Mouse (Mus musculus) lung, postnatal 0 days (tissue): Measurements from ENCODE around the gene Alpk3. TPM values are rescaled to one million over a fixed set of nuclear protein-coding genes. Genes with fewer than 3 reads are reported as not detected.

Experiments
- ATAC-seq: fragments of 200-750 bp; cut with Nextera tagmentation; 2 replicates; pipeline ENCODE4 v1.8.0; 2017; ENCODE audit warnings: moderate library complexity
- DNase-seq: peaks from one replicate; pipeline ENCODE4 v3.0.0-alpha.2; 2016; ENCODE audit warnings: low spot score
- H3K27ac ChIP-seq: fragments of 300-500 bp; sonication (generic); 2 replicates; pipeline ENCODE4 v1.5.1; 2014; ENCODE audit warnings: antibody characterized with exemption, mild to moderate bottlenecking, low read length, mixed read lengths
- H3K27me3 ChIP-seq: fragments of 300-500 bp; sonication (generic); replicated peaks from 2 replicates; pipeline ENCODE4 v1.6.1; 2014; ENCODE audit warnings: low read length, mixed read lengths; ENCODE audit not compliant: insufficient read depth
- H3K36me3 ChIP-seq: fragments of 300-500 bp; sonication (generic); 2 replicates; pipeline ENCODE4 v1.6.1; 2014; ENCODE audit warnings: low read length, mixed read lengths; ENCODE audit not compliant: insufficient read depth
- H3K4me1 ChIP-seq: fragments of 300-500 bp; sonication (generic); 2 replicates; pipeline ENCODE4 v1.6.1; 2014; ENCODE audit warnings: antibody characterized with exemption, low read depth, low read length, mixed read lengths; ENCODE audit not compliant: insufficient read depth
- H3K4me2 ChIP-seq: fragments of 300-500 bp; sonication (generic); replicated peaks from 2 replicates; pipeline ENCODE4 v1.6.1; 2014; ENCODE audit warnings: low read depth, mild to moderate bottlenecking, low read length, moderate library complexity, mixed read lengths
- H3K4me3 ChIP-seq: fragments of 300-500 bp; sonication (generic); 2 replicates; pipeline ENCODE4 v1.5.1; 2014; ENCODE audit warnings: low read depth, low read length
- H3K9ac ChIP-seq: fragments of 300-500 bp; sonication (generic); replicated peaks from 2 replicates; pipeline ENCODE4 v1.6.1; 2014; ENCODE audit warnings: low read depth, mild to moderate bottlenecking
- H3K9me3 ChIP-seq: fragments of 300-500 bp; sonication (generic); 2 replicates; pipeline ENCODE4 v1.6.1; 2016; ENCODE audit warnings: low read length, mixed read lengths
- CTCF ChIP-seq: IDR thresholded peaks from 2 replicates; pipeline ENCODE4 v1.5.1; 2016; ENCODE audit warnings: antibody characterized with exemption, mild to moderate bottlenecking
- EP300 ChIP-seq: IDR thresholded peaks from 2 replicates; pipeline ENCODE4 v1.6.1; 2016; ENCODE audit warnings: antibody characterized with exemption, mild to moderate bottlenecking, control low read depth
- WGBS: fragments of 180-500 bp; shearing (Covaris S2); extraction: QIAGEN DNeasy Blood & Tissue Kit; methylation state at CpG from one replicate; pipeline ENCODE4 v1.1.7; 2014; 5-methylcytosine and 5-hydroxymethylcytosine counted together
- polyA plus RNA-seq: library from polyadenylated mRNA; unstranded; fragments of >200 nt; fragmentation: Nextera tagmentation; extraction: Ambion mirVana; gene quantifications from 2 replicates; pipeline ENCODE4 v1.2.1, GENCODE M21; 2015

Gene Alpk3
- polyA plus RNA-seq, 1 experiment from 2014 or later: 0.70 TPM

- Histone ChIP-seq H3K27ac (no peak overlapping the region), H3K27me3 (no peaks in the 10 kb centered on the region), H3K36me3 (no peaks in the 10 kb centered on the region), H3K4me3 (no peak overlapping the region), H3K4me2 (no peak overlapping the region), H3K9ac (no peak overlapping the region), H3K4me1 (no peaks in the 10 kb centered on the region; the same call in 1 of the 2 replicates), H3K9me3 (no peaks in the 10 kb centered on the region)
- TF ChIP-seq EP300 (no peak), CTCF (no peak)
- 80% methylated on average over 5 of the region's 5 CpGs for WGBS
- DNase-seq (no peak), ATAC-seq (no peak)
These were observed 50.8 kb downstream of the Alpk3 start for GRCm38 (mm10) chr7:81108226-81108625.

GRCm38 (mm10) chr7:81109717-81110651, 52.6 kb downstream of the Alpk3 start:
- Histone ChIP-seq H3K9me3 (no peaks in the 10 kb centered on the region), H3K4me2 (no peak overlapping the region), H3K27me3 (no peaks in the 10 kb centered on the region), H3K27ac (peak overlapping the region; percentile 54), H3K4me1 (no peaks in the 10 kb centered on the region; the same call in 1 of the 2 replicates), H3K36me3 (no peaks in the 10 kb centered on the region), H3K9ac (no peak overlapping the region), H3K4me3 (no peak overlapping the region)
- DNase-seq: peak; percentile 89
- 42% methylated on average over 9 of the region's 9 CpGs for WGBS
- peak; percentile 91 for ATAC-seq
- TF ChIP-seq CTCF (no peak), EP300 (peak; percentile 70)

- Histone ChIP-seq H3K9me3 (no peaks in the 10 kb centered on the region), H3K9ac (no peak overlapping the region), H3K4me3 (no peak overlapping the region), H3K36me3 (no peaks in the 10 kb centered on the region), H3K4me2 (no peak overlapping the region), H3K4me1 (no peaks in the 10 kb centered on the region; the same call in 1 of the 2 replicates), H3K27me3 (no peaks in the 10 kb centered on the region), H3K27ac (peak overlapping the region; percentile 54; the same call in 1 of the 2 replicates)
- 83% methylated on average over 4 of the region's 4 CpGs for WGBS
- ATAC-seq: no peak
- DNase-seq: no peak
- no peak for TF ChIP-seq CTCF
- no peak for TF ChIP-seq EP300
These were observed 53.4 kb downstream of the Alpk3 start for GRCm38 (mm10) chr7:81110791-81111190.

- no peaks in the 10 kb centered on the region for H3K27me3 ChIP-seq
- H3K36me3 ChIP-seq: no peaks in the 10 kb centered on the region
- H3K4me2 ChIP-seq: no peak overlapping the region
- no peaks in the 10 kb centered on the region; the same call in 1 of the 2 replicates for H3K4me1 ChIP-seq
- WGBS: 94% methylated on average over 2 of the region's 2 CpGs
- TF ChIP-seq EP300 (no peak), CTCF (no peak)
- no peak overlapping the region for H3K9ac ChIP-seq
- no peak overlapping the region for H3K4me3 ChIP-seq
- H3K9me3 ChIP-seq: no peaks in the 10 kb centered on the region
- no peak for ATAC-seq
- no peak for DNase-seq
- no peak overlapping the region for H3K27ac ChIP-seq
These were observed 54.3 kb downstream of the Alpk3 start for GRCm38 (mm10) chr7:81111729-81112128.

- H3K4me3 ChIP-seq: no peak overlapping the region
- no peaks in the 10 kb centered on the region for H3K9me3 ChIP-seq
- no peak overlapping the region for H3K4me2 ChIP-seq
- H3K27ac ChIP-seq: no peak overlapping the region
- ATAC-seq (no peak), DNase-seq (no peak)
- no peaks in the 10 kb centered on the region; the same call in 1 of the 2 replicates for H3K4me1 ChIP-seq
- no peaks in the 10 kb centered on the region for H3K27me3 ChIP-seq
- TF ChIP-seq EP300 (no peak), CTCF (peak; percentile 31; the same call in 1 of the 2 replicates)
- H3K9ac ChIP-seq: no peak overlapping the region
- no peaks in the 10 kb centered on the region for H3K36me3 ChIP-seq
- 22% methylated on average over 6 of the region's 6 CpGs for WGBS
These were observed 55.4 kb downstream of the Alpk3 start for GRCm38 (mm10) chr7:81112686-81113360.

- Histone ChIP-seq H3K4me2 (no peak within 1 kb of the TSS), H3K4me1 (no peaks in the 10 kb centered on the region; the same call in 1 of the 2 replicates), H3K36me3 (no peaks in the 10 kb centered on the region), H3K4me3 (no peak within 1 kb of the TSS), H3K9me3 (no peaks in the 10 kb centered on the region), H3K9ac (no peak within 1 kb of the TSS), H3K27me3 (no peaks in the 10 kb centered on the region), H3K27ac (no peak within 1 kb of the TSS)
- ATAC-seq: no peak
- DNase-seq: no peak
- TF ChIP-seq EP300 (no peak), CTCF (no peak)
- 60% methylated on average over 6 of the region's 6 CpGs for WGBS
These were observed 57.2 kb downstream of the Alpk3 start, which contains the start of gene Slc28a1 for GRCm38 (mm10) chr7:81114555-81114954. Gene Slc28a1 (plus strand): TSS chr7:81114799.
